Mouse (Mus musculus) left cerebral cortex, adult 8-10 months (tissue): ENCODE measurements around the gene Abcc4. TPM values are rescaled to one million over a fixed set of nuclear protein-coding genes. Genes with fewer than 3 reads are reported as not detected.

Experiments used
- DNase-seq, 2 experiments: peaks; one replicate each; pipeline ENCODE4 v3.0.0; 2022; ENCODE audit warnings: low spot score in 2 of 2
- total RNA-seq, 4 experiments: library from RNA; stranded (reverse); gene quantifications; 2 replicates each; pipeline ENCODE4 v1.2.4; 2022

Abcc4 gene
- total RNA-seq, 4 experiments from 2014 or later = 9.7 to 10.8 (median 10.5) TPM

- no peak for DNase-seq
These were observed 7.4 kb upstream of the Abcc4 start for GRCm38 (mm10) chr14:118713408-118713807.

DNA sequence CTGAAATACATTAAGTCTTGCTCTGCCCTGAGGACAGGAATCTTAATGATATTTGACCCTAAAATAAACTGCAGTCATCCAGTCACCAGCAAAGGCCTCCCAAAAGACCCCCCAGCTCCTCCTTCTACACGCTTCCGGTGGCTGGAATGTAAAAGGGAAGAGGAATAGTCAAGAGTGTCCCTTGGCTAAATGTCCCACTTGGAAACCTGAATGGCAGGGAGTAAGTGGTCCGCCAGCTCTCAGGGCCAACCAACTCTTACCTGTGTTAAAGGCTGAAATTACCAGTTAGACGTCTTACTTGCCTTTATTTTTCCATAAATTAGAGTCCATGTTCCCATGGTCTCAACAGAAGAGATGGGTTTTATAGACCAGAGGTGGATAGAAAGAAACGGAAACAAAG is 6.9 kb upstream of the Abcc4 start:
- DNase-seq = no peak

- DNase-seq = no peak
These were observed 4.9 kb upstream of the Abcc4 start for GRCm38 (mm10) chr14:118710945-118711344.

GRCm38 (mm10) chr14:118709736-118710135 is 3.7 kb upstream of the Abcc4 start:
- peak; percentile 71 to 86 for DNase-seq

DNA sequence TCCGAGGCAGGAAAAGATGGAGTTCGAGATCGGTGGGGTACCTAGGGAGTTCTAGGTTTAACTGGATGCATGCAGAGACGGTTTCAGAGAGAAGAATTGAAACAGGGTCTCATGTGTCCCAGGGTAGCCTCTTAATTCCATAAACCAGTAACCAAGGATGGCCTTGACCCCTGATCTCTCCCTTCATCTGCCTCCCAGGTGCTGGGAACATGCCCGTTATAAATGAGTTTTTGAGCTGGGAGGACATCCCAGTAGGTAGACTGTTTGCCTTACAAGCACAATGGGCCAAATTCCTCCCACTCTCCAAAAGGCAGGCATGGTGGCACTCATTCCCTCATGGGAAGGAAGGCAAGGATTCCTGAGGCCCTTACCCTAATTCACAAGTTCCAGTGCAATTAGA is 2.1 kb upstream of the Abcc4 start:
- no peak for DNase-seq

GRCm38 (mm10) chr14:118706962-118707361 is 943 bp upstream of the Abcc4 start:
- no peak for DNase-seq

- DNase-seq = peak in 1 of 2 experiments; percentile 23
These were observed 583 bp downstream of the Abcc4 start for GRCm38 (mm10) chr14:118705465-118705807.

DNA sequence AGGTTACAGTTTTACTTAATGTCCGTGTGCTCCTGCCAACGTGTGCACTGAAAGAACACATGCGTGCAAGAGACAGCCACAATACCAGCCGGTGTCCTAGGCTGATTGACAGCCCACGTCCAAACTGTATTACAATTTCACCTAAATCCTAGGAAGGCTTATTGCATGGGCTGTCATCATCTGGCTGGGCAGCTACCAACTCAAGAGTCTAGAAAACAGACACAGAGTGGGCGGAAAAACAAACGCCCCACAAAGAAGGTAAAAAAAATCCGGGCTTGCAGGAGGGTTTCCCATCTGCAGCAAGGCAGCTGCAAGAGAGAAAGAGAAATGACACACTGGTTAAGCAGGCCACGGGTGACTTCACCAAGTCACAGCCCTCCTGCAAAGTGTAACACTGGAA is 2.7 kb downstream of the Abcc4 start:
- peak in 1 of 2 experiments; percentile 29 for DNase-seq

DNA sequence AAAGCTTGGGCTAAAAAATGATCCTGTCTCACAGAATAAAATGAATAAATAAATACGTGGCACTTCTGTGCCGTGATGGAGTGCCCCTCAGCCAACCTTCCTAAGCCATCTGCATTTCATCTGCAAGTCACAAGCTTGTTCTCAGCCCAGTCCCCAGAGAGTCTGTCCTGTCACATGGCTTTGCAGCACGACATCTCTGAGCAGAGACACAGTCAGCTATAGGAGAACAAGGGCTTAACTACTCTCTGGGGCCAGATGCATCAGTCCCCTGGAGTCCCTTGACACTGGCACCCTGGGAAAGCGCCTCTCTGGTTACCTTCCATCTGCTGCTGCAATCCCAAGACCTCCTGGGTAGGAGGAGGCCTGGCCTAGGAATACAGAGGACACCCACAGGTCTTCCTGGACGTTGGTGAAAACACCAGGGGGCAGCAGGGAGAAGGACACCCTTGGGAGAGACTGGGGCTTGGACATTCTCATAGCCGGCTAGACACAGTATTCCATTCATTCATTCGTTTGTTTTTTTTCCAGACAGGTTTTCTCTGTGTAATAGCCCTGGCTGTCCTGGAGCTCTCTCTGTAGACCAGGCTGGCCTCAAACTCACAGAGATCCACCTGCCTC is 3.9 kb downstream of the Abcc4 start:
- DNase-seq = no peak

- no peak for DNase-seq
These were observed 5.4 kb downstream of the Abcc4 start for GRCm38 (mm10) chr14:118700576-118700975.

DNA sequence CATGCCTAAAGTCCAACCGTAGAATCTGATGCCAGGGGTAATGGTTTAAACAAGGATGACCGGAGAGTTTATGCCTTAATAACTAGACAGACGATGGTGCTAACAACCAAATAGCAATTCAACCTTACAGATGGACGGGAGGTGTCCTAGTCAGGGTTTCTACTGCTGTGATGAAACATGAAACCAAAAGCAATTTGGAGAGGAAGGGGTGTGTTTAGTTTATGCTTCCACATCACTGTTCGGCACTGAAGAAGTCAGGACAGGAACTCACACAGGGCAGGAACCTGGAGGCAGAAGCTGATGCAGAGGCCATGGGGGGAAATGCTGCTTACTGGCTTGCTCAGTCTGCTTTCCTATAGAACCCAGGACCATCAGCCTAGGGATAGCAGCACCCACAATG is 6.1 kb downstream of the Abcc4 start:
- DNase-seq = no peak

DNA sequence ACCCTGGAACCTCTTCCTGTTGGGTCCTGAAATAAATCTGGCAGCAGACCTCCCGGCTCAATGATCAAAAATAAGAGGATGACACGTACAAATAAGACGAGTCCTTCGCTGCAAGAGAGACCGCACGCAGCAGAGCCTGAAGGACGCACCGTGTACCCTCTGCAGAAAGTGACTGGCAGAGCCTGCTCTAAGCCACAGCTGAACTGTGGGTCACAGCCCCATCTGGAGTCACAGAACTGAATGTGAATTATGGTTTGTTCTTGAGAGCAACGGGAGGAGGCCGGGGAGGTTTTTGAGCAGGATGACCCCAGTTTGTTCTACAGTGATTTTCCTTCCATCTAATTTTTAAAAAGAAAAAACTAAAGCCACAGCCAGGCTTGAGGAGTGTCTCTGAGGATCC is 6.5 kb downstream of the Abcc4 start:
- DNase-seq = no peak

- no peak for DNase-seq
These were observed 9.3 kb downstream of the Abcc4 start for GRCm38 (mm10) chr14:118696556-118697289.

DNA sequence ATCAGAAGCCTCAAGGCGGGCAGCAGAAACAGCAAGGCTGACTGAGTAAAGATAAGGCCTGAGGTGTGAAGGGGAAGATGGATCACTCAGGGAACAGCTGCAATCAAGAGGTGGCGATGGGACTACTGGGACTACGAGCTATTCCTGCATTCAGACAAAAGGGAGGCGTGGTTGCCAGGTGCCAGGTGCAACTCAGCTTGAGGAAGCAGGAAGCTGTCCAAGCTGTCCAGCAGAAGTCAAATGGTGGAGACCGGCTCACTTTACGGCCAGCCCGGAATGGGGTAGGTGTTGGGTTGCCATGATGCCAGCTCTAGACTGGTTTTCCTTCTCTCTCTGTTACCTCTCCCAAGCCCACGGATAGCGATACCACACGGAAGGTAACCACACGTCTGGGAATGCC is 10.2 kb downstream of the Abcc4 start:
- DNase-seq = no peak

GRCm38 (mm10) chr14:118694321-118694720 is 11.7 kb downstream of the Abcc4 start:
- DNase-seq = no peak

GRCm38 (mm10) chr14:118691910-118692309 is 14.1 kb downstream of the Abcc4 start:
- no peak for DNase-seq

GRCm38 (mm10) chr14:118691404-118691803 is 14.6 kb downstream of the Abcc4 start:
- no peak for DNase-seq

DNA sequence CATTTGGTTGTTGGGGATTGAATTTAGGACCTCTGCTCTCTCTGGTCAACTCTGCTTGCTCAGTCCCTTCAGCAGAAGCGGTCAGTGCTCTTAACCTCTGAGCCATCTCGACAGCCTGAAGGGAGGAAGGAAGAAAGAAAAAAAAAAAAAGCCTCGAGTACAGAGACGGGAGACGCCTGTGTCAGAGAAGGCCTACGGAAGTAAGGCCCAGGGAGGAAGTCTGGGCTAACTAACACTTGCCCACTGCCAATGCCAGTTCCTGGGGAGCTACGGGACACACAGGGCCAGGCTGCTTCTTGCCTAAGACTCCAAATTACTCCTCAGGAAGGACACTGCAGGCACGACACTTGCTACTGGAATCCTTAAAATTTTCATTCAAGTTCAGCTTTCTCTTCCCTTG is 15.1 kb downstream of the Abcc4 start:
- no peak for DNase-seq

DNA sequence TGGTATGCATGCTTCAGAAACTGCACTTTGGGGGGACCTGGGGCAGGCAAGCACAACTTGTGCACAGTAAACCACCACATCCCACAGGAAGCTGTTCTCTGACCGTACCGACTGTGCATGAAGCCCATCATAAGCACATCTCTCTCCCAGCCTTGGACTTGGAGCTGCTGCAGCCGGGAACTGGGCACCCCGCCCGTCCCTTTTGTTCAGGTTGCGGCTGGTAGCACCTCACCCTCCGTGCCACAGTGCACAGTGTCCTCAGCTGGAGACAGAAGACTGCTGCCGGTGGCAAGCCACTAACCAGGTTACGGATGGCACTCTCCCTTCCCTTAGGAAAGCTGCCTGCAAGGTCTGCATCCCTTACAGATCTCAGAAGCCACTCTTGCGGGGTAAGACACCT is 15.7 kb downstream of the Abcc4 start:
- no peak for DNase-seq

- no peak for DNase-seq
These were observed 17.4 kb downstream of the Abcc4 start for GRCm38 (mm10) chr14:118688643-118689042.

DNA sequence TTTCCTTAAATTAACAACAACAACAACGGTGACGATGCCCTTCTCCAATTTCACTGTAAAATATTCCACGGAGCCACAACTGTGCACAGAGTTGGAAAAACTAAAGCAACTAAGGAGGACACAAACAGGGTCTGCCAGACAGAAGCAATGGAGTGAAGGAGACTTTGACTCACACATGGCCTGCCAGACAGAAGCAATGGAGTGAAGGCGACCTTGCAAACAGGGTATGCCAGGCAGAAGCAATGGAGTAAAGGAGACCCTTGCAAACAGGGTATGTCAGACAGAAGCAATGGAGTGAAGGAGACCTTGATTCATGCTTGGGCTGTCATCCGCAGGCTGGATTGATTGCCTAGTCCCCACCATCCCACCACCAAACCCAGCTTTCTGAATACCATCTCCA is 19.2 kb downstream of the Abcc4 start:
- DNase-seq = no peak

DNA sequence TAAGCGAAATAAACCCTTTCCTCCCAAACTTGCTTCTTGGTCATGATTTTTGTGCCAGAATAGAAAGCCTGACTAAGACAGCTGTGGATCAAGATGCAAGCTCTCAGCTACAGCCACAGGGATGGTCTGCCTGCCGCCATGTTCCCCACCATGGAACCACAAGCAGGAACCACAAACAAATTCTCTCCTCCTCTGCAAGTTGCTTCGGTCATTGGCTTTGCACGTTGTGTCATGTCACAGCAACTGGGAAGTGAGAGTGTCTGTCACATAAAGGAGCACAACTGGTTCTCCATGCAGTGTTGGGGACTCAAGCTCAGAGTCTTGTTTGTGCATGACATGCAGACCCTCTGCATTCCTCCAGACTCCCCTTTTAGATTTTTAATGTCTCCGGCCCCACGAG is 20.4 kb downstream of the Abcc4 start:
- DNase-seq = no peak

GRCm38 (mm10) chr14:118682339-118683034 is 23.5 kb downstream of the Abcc4 start:
- no peak for DNase-seq
